Mouse (Mus musculus) layer of hippocampus, adult 9-10 months (tissue): ENCODE data around the gene Shisa9.
A peak's percentile ranks its signal among the peaks of the same experiment; 100 is the strongest.

Experiments
- DNase-seq: peaks from one replicate; pipeline ENCODE4 v3.0.0; 2022; ENCODE audit warnings: low spot score

Gene Shisa9

DNA sequence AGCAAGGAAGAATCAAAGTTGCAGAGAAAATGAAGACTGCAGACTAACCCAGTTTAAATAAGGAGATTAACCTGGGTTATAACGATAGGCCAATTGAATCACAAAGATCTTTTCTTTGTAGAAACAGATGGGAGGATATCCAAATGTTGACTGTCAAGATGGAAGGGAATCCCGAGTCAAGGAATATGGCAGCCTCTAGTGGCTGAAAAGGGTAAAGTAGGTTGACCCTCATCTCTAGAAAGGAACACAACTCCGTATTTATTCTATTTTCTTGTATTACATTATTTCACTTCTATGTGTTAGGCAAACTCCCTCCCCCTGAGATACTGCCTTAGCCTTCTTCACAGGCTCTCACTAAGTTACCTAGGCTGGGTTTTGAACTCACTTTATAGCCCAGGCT, 217.3 kb downstream of the Shisa9 start:
- DNase-seq = no peak

DNA sequence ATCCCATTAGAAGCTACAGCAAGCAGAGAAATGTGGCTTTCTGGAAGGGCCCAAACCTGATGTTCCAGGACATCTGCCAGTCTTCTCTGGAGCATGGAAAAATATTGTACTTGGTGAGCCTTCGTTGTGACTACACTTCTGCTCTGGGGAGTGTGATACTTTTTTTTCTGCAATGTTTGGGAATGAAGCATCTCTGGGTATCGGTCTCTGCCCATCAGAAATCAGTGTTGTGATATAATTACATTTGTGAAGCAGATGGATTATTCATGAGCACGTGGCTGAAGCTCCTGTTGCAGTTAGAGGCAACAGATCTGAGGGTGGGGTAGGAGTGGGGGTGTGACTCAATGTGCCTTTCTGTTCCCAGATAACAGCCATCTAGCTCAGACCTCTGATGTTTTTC, 218.2 kb downstream of the Shisa9 start:
- DNase-seq = peak; percentile 64

DNA sequence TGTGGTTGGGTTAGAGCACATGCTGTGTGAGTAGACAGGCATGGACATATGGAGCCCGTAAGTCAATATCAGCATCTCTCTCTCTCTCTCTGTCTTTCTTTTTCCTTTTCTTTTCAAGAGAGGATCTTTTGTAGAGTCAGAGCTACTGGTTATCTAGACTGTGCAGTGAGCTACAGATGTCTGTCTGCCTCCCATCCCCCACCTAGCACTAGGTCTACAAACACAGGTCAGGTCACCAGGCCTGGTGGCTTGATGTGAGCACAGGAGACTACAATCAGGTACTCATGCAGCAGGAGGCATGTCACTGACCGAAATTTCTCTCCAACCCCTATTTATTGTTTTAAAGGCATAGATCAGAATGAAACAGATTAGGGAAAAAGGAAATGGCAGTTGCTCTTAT, 219.1 kb downstream of the Shisa9 start:
- no peak for DNase-seq

DNA sequence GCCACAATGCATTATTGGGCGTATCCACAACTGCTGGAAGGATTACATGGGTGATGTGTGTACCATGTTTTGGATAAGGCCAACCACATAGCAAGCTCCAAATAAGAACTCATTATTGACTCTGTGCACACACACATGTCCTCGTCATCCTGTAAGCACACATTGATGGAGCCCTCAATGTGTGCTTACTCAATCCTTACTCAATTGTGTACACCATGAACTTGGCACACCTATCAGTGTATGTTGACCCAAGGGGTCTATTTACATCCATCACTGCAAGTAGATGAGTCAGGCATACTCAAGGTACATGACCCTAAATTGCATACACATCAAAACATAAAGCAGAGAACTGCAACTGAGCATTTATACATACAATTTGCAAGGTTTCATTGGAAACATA, 220.5 kb downstream of the Shisa9 start:
- no peak for DNase-seq

DNA sequence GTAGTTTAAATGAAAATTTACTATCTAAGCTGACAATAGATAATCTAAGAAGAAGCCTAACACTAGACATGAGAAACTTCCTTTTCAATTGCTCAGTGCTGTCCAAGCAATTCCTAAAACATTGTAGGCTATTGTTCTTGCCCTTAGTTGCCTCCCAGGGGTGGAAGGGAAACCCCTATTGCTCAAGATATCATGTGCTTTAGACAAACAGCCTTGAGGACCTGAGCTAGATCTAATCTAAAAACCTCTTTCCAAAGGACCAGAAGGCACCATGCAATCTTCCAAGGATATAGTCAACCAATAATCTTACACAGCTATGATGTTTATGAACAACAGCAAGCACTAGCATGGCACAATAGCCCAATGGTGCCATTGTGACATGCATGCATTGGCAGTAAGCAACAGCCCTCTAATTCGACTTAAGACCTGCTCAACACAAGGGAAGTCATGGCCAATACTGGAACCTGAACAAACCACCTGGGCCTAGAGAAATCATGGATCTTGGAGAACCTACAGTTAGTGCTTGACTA, 222.6 kb downstream of the Shisa9 start:
- DNase-seq = no peak

DNA sequence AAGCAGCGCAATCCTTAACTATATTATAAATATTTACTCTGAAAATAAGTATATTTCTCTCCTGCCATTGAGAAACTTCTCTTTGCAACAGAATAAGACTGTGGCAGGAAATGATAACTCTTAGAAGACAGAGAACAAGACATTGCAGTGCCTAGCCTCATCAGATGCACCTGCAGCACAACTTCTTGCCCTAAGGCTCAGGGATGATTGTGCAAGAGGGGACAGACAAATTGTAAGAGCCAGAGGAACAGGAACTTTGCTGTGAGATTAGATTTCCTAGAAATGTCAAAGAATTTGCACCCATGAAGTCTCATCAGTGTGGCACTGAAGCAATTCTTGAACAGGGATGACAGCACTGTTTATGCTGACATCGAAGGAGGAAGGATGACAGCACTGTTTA, 223.0 kb downstream of the Shisa9 start:
- no peak for DNase-seq

DNA sequence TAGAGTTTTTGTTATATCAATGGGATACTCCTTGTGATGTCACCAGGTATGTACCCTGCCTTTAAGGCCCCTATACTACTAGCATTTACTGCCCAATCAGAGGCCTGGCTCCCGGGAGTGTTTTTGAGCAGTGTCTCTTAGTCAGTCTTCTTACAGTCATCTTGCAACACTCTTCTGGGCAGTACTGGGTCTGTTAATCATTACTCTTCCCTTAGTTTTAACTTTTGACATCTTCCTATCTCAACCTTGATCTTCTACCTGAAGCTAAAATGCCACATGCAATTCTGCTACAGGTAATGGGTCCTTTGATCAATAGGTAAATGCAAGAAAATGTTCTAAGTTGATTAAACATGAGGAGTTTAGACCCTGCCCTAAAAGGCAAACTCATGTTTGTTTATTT, 225.4 kb downstream of the Shisa9 start:
- DNase-seq = no peak

DNA sequence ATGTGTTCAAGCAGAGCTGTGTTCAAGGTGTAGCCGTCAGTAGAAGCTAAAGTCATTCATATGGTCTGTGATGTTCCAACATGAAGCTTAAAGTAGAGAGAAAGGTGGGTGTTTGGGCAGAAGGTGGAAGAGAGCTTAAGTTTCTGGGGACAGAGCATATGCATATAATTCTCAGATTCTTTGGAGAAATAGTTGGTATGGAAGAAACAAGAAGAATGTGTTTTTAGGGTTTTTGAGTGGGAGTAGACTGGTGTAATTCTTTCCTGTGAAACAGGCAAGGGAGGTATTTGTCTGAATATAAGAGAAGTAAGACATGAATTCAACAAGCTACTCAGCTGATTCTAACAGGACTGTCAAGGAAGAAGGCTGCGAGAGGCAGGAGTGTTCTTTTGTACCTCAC, 225.9 kb downstream of the Shisa9 start:
- DNase-seq = no peak

DNA sequence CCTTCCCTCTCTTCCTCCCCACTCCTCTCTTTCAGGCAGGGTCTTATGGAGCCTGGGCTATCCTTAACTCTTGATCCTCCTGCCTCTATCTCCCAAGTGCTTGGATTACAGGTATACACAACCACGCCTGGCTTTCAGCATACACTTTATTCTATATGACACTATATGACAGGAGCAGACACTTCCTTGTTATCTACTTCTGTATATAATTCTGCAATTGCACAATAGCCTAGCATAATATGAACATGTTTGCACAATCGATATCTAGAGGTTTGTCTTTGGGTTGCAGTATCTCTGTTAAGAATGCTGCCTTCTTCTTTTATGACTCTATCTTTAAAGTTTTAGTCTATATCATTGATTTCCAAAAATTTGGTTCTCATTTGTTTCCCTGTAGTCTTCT, 230.1 kb downstream of the Shisa9 start:
- no peak for DNase-seq

DNA sequence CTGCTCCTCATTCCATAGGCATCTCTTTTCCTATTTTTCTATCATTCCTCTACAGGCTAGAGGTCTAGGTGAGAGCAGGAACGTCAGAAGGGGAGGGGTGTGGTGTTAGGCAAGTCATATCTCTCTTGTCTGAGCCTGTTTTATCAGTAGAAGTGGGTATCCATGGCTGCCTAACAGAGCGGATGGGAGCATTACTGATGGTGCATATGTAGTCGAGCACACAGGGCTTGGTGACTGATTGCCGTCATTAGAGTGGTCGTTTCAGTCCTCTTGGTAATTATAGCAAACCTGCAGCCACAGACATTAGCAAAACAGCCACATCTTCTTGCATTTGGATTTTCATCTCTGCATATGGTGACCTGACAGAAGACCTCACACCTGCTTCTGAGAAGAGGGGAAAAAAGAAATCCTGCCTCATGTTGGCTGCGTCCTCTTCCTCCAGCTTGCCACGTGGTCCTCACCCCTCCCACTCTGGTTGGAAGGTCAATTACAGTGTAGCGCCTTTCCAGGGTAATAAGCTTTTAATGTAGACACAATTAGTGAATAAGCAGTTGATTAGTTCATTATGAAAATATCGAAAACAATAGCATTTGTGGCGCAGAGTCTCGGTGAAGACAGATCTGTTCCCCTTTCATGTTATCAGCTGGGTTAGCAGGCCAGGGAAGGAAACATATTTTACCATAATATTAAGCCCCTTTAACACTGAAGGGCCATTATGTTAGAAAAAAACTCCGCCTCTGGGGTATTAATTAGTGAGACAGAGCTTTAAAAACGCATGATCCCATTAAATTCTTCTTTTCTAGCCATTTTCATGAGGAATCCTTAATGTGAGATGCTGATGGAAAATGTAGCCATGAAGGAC, 233.6 kb downstream of the Shisa9 start:
- no peak for DNase-seq

DNA sequence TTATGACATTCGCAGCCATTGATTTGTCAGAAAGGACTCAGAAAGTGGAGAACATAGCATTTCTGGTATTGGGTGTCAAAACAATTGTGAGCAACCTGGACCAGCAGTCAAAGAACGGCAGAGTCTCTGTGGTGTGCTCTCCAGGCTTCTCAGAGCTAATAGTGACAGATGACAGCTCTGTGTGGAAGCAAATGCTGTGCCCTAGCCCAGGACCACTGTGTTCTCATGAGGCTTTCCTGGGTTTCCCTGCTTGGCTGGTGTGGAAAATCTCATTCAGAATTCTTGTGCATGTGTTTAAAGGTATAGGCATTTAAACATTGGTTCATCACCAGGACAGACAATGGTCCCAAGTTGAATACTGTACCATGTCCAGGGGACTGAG, 234.2 kb downstream of the Shisa9 start:
- DNase-seq = no peak

DNA sequence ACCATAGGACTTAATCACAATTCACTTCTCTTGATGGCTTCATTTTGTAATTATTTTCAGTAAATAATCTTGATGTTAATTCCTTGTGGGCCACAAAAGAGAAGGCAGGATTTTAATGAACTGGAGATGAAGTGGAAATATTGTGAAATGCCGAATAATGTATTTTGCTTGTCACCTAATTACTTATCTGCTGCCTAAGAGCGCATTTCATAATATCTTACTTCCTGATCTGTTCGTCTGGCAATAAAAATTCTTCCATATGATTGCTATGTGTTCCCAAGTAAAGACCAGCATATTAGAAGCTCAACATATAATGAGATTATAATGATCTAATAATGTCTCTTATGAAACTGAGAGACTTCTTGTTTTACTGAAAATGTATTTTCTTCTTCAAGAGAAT, 235.9 kb downstream of the Shisa9 start:
- no peak for DNase-seq

DNA sequence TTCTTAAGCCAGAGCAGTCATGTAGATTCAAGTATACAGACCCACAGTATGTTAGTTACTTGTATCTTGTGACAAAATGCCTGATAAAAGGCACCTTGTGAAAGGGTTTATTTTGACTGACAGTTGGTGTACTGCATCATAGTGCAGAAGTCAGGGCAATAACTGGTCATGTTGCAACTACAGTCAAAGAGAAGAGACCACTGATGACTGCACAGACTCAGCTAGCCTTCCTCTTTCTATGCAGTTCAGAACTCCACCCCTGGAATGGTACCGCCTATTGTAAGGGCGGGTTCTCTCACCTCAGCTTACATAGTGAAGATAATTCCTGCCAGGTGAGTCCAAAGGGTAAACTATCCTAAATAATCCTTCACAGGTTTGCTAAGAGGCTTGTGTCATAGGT, 239.6 kb downstream of the Shisa9 start:
- no peak for DNase-seq

DNA sequence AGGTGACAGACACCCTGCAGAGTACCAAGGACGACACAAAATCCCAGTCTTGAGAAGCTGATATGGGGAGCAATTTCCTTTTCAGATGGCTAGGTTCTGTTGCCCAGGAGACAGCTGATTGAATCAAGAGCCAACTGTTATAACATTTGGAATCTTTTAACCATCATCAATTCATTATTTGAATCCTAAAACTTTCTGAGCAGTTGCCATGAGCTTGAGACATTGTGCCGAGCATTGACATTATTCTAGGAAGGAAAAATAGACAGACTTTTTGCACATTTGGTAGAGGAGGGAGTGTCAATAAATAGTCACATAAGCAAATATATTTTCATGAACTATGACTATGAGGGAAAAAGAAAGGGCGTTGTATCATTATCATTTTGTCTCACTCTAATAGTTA, 243.0 kb downstream of the Shisa9 start:
- DNase-seq = peak; percentile 36

DNA sequence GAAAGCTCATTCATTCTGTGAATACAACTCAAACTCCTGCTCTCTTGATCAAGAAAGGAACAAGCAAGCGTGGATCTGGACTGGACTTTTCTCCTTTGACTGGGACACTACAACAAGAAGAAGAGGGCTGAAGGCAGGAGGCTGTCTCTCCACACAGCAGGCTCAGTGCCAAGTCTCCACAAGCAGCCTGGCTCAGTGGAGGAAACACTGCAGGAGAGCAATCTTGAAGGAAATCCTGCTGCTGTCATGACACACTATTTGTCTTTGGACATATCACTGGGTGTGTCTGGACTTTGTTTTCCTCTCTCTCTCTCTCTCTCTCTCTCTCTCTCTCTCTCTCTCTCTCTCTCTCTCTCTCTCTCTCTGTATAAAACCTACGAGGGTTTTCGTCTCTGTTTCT, 249.4 kb downstream of the Shisa9 start:
- DNase-seq = no peak

DNA sequence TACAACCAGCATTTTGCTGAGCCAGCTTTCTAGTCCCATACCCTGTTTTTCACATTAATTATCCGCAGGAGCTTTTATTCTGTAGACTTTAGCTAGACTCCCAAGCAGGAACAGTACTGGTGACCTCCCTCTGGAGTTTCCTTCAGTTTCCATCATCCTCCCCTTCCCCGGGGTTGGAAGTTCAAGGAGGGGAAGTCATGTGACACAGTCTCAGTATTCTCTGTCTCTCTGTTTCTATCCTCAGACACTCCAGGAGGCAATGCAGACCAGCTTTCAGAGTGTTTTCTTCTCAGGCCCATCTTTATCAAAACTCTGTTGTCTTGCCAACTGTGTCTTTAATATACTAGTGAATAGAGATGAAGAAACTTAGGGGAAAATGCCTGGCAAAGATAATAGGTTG, 250.4 kb downstream of the Shisa9 start:
- no peak for DNase-seq

DNA sequence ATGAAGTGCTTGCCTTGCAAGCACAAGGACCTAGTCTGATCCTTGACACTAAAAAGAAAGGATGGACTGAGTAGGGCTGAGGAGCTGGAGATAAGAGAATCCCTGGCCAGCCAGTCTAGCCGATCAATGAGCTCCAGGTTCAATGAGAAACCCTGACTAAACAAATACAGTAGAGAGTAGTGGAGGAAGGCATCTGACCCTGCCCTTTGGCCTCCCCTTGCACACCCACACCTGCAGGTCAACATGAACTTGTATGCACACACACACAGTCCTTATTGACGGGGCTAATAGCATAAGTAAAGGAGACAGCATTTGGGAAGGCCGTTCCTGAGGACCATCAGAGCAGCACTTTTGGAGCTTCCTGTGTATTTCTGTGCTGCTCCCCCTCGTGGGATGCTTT, 254.7 kb downstream of the Shisa9 start:
- DNase-seq = no peak

DNA sequence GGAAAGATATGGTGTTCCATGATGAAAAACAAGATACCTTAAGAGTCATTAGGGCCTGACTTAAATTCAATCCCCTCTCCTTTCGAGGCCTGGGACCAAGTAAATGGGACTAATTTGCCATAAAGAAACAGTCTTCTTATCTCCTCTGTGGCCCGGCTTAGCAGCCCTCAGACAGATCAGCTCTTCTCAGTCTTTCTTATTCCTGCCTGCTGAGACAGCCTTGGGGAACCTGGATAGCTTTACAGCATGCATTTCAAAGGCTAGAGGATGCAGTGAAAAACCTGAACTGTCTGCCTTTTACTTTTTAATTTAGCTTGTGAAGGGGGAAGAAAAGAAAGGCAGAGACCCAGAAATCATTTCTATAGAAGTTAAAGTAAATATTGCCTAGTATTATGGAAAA, 275.4 kb downstream of the Shisa9 start:
- DNase-seq = no peak

DNA sequence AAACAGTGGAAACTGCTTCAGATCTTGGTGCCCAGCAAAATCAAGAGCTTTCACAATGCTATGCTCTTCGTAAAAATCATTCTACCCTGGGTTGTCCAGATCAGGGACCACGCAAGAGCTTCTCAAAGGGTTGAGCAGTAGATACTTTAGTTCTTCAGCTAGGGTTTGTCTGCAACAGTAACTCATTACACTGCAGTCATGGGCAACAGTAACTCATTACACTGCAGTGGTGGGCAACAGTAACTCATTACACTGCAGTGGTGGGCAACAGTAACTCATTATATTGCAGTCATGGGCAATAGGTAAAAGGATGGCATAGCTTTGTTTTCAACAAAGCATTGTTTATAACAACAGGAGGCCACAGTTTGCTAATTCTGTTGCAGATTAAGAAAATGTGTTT, 281.9 kb downstream of the Shisa9 start:
- no peak for DNase-seq

DNA sequence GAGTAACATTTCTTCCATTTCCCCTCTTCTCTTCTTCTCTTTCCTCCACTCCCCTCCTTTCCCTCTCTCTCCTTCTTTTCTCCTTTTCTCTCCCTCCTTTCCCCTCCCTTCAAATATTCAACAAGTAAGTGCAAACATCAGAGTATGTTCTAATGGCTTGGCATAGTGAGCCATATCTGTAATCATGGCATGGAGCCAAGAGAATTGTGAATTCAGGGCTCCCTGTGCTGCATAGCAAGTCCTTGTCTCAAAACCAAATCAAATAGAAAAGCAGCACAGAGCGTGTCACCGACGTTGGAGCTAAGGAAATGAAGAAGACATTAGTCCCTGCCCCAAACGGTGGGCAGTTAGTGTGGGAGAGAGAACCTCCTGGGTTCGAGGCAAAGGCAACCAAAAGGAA, 316.6 kb downstream of the Shisa9 start:
- DNase-seq = no peak

DNA sequence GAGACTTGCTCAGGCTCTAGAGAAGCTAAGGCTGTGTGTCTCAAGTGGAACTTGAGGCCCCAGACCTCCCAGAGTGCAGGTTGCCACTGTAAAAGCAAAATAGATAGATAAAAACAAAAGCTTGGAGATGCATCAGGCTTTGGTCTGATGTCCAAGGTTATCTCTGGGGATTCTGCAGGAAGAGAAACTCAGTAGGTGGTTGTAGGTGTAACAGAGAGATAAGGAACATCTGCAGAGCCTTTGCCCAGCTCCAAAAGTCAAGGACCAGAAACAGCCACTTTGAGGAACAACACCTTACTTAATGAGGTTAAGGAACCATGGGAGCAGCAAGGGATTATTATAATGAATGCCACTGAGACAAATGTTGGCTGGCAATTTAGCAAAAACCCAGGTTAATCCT, 319.5 kb downstream of the Shisa9 start:
- DNase-seq = no peak

DNA sequence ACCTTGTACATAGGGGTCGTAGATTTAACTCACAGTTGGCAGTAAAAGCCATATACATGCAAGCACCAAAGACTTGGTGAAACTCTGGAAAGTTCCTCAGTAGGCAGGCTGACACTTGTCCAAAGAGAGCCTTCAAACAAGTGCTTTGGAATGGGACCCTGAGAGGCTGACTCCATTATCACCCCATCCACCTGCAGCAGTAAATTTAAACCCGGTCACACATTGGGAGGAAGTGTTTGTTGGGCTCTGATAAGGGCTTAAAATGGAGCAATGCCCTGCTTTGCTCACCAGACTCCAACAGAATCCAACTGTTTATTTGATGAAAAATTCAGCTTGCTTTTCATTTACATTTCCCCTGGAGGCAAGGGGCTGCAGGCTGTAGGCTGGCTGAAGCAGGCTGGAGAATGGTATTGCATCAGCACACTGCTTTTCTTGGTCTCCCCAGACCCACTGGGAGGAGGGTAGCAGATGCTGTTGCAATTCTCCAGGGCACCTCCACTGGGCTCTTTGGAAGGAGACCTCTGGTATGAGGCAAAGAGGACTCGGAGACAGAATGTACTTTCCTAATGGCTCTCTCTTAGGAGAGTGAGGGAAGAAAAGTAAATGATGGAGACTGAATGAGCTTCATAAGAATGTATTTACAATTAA, 323.5 kb downstream of the Shisa9 start:
- no peak for DNase-seq

DNA sequence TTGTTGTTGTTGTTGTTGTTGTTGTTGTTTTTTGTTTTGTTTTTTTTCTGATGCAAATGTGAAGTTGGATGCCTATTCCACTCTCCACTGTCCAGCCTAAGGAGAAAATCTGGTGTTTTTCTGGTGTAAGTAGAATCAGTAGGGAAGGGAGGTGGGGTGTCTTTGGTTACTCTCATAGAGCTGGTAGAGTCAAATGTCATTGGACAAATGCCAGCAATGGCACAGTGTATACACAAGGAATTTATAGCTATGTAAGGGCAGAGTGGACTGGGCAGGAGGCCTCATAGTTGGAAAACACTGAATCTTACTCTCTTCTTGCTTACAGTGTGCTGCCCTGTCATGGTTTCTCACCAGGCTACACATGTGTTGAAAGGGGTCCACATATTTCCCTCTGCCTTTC, 325.9 kb downstream of the Shisa9 start:
- no peak for DNase-seq

DNA sequence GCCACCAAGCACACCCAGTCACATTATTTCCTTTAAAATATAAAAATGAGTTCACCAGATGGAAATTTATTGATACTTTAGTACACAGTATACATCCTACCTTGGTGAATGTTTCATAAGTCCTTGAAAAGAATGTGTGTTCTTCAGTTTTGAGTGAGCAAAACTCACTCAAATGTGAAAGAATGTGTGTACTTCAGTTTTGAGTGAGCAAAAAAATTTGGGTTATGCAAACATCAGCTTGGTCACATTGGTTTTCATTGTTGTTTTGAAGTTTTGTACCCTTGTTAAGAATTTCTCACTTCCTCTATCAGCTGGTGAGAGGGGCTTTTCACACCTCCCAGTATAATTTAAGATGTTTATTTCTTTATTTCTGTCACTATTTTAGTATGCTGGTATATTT, 331.7 kb downstream of the Shisa9 start:
- DNase-seq = no peak
